9 mouse cellular contexts compared by ENCODE assay signal in the genomic region with DNA sequence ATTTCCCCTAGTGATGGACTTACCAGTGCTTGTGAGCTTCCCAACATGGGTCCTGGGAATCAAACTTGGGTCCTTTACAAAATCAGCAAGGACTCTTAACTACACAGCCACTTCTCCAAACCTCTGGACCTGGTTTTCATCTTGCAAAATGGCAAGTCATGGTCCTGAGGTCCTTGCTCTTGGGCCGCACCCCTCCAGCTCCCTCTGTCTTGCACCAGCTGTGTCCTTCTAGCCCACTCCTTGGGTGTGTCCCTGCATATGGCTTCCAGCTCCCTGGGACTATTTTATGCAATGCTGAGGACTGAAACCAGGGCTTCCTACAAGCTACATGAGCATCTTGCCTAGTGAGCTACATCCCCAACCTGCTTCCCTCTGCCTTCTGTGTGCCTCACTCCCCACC. TPM values are rescaled to one million over a fixed set of nuclear protein-coding genes. Genes with fewer than 3 reads are reported as not detected.
DNase-seq lines count a peak whose midpoint lies in the region; ATAC-seq and TF ChIP-seq lines count a peak whose summit lies in the region.
"Had no signal": no experiment of that assay in that cellular context is flagged by ENCODE, and none has a peak within 500 bp of the region (broad histone marks: within the 10 kb centered on the region; RNA-seq: fewer than 3 reads in every experiment).

A gene (minus strand): TSS at position 206 of the 400 bp plus-strand sequence.

- H3K4me1 ChIP-seq in kidney, postnatal 0 days (replicated peaks; ENCODE audit: insufficient read depth, low read length): peaks cover 8% of the 10 kb centered on the region
- peaks cover 7% of the 10 kb centered on the region for H3K4me1 ChIP-seq in cortical plate, adult 2 months (ENCODE audit: control insufficient read depth, insufficient read depth, low read length)
- H3K4me1 ChIP-seq in heart, embryonic 11.5 days (ENCODE audit: control insufficient read depth, insufficient read depth, low read length): peaks cover 32% of the 10 kb centered on the region
- H3K4me1 ChIP-seq in neural tube, embryonic 13.5 days (replicated peaks): peaks cover 49% of the 10 kb centered on the region

- H3K27me3 ChIP-seq in kidney, postnatal 0 days (ENCODE audit: insufficient read depth, low read length): no peaks in the 10 kb centered on the region
- no peaks in the 10 kb centered on the region for H3K27me3 ChIP-seq in heart, embryonic 11.5 days (ENCODE audit: control insufficient read depth, insufficient read depth, low read length)
- H3K27me3 ChIP-seq in neural tube, embryonic 13.5 days: no peaks in the 10 kb centered on the region

- H3K9me3 ChIP-seq in kidney, postnatal 0 days (replicated peaks; ENCODE audit: low read length): no peaks in the 10 kb centered on the region
- no peaks in the 10 kb centered on the region for H3K9me3 ChIP-seq in heart, embryonic 11.5 days (replicated peaks; ENCODE audit: control insufficient read depth, low read length)
- no peaks in the 10 kb centered on the region for H3K9me3 ChIP-seq in neural tube, embryonic 13.5 days

- no peak within 1 kb of the TSS for H3K4me3 ChIP-seq in kidney, postnatal 0 days (replicated peaks; ENCODE audit: low read depth, low read length)
- no peak within 1 kb of the TSS for H3K4me3 ChIP-seq in cortical plate, adult 2 months (ENCODE audit: insufficient read depth, low read length)
- no peak within 1 kb of the TSS for H3K4me3 ChIP-seq in heart, embryonic 11.5 days (ENCODE audit: low read depth, low read length)
- H3K4me3 ChIP-seq in neural tube, embryonic 13.5 days: no peak within 1 kb of the TSS

- no peak for TF ChIP-seq CTCF in kidney, postnatal 0 days (IDR thresholded peaks at IDR 0.05; ENCODE audit: low read depth)
- TF ChIP-seq CTCF in cortical plate, adult 2 months (IDR thresholded peaks at IDR 0.05; ENCODE audit: extremely low read depth, insufficient read depth, low read length): no peak

- no peak for TF ChIP-seq POLR2A in cortical plate, adult 2 months (IDR thresholded peaks at IDR 0.05; ENCODE audit: extremely low read depth, insufficient read depth, low read length)

- 100% methylated on average over 1 of the region's 1 CpGs for WGBS in kidney, postnatal 0 days
- WGBS in heart, embryonic 11.5 days (ENCODE audit: insufficient replicate concordance): 81% methylated on average over 1 of the region's 1 CpGs
- 92% methylated on average over 1 of the region's 1 CpGs for WGBS in neural tube, embryonic 13.5 days

- no peak within 1 kb of the TSS for H3K4me2 ChIP-seq in kidney, postnatal 0 days (ENCODE audit: low read length)
- H3K4me2 ChIP-seq in heart, embryonic 11.5 days: peak within 1 kb of the TSS; percentile 6; the same call in 1 of the 2 replicates
- H3K4me2 ChIP-seq in neural tube, embryonic 13.5 days: no peak within 1 kb of the TSS

- DNase-seq in kidney, postnatal 0 days (ENCODE audit: low spot score): no peak
- DNase-seq in kidney, adult 18-20 months: no peak
- DNase-seq in left cerebral cortex, postnatal 10 days (ENCODE audit: extremely low spot score in 1 of 2, low spot score in 2 of 2): no peak
- DNase-seq in cerebellum, postnatal 25 days: no peak
- no peak for DNase-seq in thymus, postnatal 4 days

- intact Hi-C loops in left cerebral cortex, postnatal 10 days (cut with DNase I): no loop called here

- ATAC-seq in kidney, postnatal 0 days (replicated peaks; ENCODE audit: low FRiP score, low read depth): no peak
- no peak for ATAC-seq in heart, embryonic 11.5 days (replicated peaks; ENCODE audit: insufficient number of reproducible peaks, low FRiP score, low TSS enrichment)
- no peak for ATAC-seq in neural tube, embryonic 13.5 days (ENCODE audit: low read depth)

- H3K36me3 ChIP-seq in kidney, postnatal 0 days (ENCODE audit: insufficient read depth, low read length): no peaks in the 10 kb centered on the region
- no peaks in the 10 kb centered on the region for H3K36me3 ChIP-seq in heart, embryonic 11.5 days (ENCODE audit: control insufficient read depth, insufficient read depth, low read length)
- H3K36me3 ChIP-seq in neural tube, embryonic 13.5 days: no peaks in the 10 kb centered on the region

- no peak within 1 kb of the TSS for H3K27ac ChIP-seq in kidney, postnatal 0 days
- H3K27ac ChIP-seq in cortical plate, adult 2 months (ENCODE audit: insufficient read depth, low read length): 0 out of 2 replicates have a peak within 1 kb of the TSS, but pooled peaks have one; percentile 32
- H3K27ac ChIP-seq in heart, embryonic 11.5 days (ENCODE audit: low read depth, low read length): peak within 1 kb of the TSS; percentile 85
- H3K27ac ChIP-seq in neural tube, embryonic 13.5 days (replicated peaks): peak within 1 kb of the TSS; percentile 80
- H3K27ac ChIP-seq: macrophage had no signal

- no peak within 1 kb of the TSS for H3K9ac ChIP-seq in kidney, postnatal 0 days (ENCODE audit: low read depth, low read length)
- H3K9ac ChIP-seq in heart, embryonic 11.5 days (ENCODE audit: low read depth, low read length): peak within 1 kb of the TSS; percentile 43; the same call in 1 of the 2 replicates
- no peak within 1 kb of the TSS for H3K9ac ChIP-seq in neural tube, embryonic 13.5 days

RNA-seq across cellular contexts. Expression of the gene that starts here (rescaled TPM):
- polyA plus RNA-seq in kidney, postnatal 0 days (2015; fragmentation: Nextera tagmentation; extraction: Ambion mirVana): 1,281 and 1,429 TPM in 2 replicates
- 351 and 357 TPM in 2 replicates for polyA plus RNA-seq in cortical plate, adult 2 months (2012; rRNA removed)
- polyA plus RNA-seq in heart, embryonic 11.5 days (2014; fragmentation: Nextera tagmentation; extraction: Ambion mirVana): 1,182 and 1,259 TPM in 2 replicates
- 100 to 1,000 TPM; 309 to 333 TPM for total RNA-seq in left cerebral cortex, postnatal 10 days (2021)
- 730 and 747 TPM in 2 replicates for polyA plus RNA-seq in neural tube, embryonic 13.5 days (2015; fragmentation: Nextera tagmentation; extraction: Ambion mirVana)
